Mouse (Mus musculus): Measurements from ENCODE around the gene Zp3r.

- no peak for TF ChIP-seq POLR2A (IDR thresholded peaks at IDR 0.05; ENCODE audit: low read depth, low read length)
- TF ChIP-seq CTCF (IDR thresholded peaks at IDR 0.05; ENCODE audit: extremely low read depth, insufficient read depth, insufficient read length, insufficient replicate concordance), result no peak
Observed at GRCm38 (mm10) chr1:130633316-130633715, 3.9 kb upstream of the Zp3r start.

All from spleen, adult 2 months (tissue).